Mouse (Mus musculus): ENCODE data around the gene Ripply3.

Gene Ripply3

DNA sequence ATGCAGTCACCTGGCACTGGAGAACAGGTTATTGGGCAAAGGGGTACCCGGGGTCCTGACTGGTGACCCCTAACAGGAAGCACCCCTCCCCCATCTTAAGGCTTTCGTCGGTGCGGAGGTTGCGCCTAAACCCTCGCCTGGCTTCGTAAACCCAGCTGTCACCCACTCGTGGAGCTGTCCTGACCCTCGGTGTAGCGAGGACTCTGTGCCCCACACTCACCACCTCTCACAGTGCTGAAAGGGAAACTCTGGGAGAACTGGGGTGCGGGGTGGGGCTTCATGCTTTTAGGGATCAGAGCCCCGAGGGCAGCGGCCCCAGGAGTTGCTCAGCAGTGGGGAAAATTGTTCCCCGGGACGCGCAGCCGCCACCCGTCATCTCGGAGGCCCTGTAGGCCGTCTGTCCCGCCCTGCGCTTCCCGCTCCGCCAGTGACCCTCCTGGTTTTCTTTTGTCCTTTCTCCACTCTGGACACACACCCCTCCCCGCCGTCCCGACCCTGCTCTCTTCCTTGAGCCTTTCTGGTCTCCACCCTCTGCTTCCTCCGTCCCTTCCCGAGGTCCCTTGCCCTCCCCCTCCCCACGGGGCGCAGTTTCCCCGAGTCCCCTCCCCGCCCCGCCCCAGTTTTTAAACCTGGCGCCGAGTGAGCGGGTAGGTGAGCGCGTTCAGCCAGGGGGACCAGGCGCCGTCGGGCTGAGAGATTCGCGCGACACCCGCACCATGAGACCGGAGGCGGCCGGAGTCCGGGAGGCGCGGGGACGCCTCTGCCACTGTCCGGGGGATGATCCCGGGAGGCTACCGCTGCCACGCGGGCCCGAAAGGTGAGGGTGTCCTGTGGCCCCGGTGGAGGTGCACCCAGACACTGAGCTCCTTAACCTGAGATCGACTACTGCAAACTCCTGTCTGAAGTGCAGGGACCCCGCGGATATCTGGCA is at the start of gene Ripply3:
Ripply3 (plus strand) TSS at position 640 of the 931 bp plus-strand sequence.
- DNase-seq = peak; percentile 71 to 83

DNA sequence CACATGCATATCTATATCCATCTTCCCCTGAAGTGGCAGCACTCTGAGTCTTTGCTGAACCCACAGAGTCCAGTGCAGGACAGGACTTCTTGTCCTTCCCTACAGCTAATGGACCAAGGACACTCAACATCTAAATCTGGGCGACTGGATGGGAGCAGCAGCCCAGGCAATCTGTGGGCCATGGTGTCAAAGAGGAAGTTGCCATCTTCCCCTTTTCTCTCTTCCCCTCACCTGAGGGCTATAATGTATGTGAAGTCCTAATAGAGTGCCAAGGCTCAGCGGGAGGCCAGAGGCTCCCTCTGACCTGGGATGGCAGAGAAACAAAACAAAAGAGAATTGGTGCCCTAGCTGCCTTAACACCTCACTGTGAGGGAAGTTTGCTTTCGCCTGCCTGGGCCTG is 44.2 kb upstream of the Ripply3 start:
- DNase-seq = no peak

DNA sequence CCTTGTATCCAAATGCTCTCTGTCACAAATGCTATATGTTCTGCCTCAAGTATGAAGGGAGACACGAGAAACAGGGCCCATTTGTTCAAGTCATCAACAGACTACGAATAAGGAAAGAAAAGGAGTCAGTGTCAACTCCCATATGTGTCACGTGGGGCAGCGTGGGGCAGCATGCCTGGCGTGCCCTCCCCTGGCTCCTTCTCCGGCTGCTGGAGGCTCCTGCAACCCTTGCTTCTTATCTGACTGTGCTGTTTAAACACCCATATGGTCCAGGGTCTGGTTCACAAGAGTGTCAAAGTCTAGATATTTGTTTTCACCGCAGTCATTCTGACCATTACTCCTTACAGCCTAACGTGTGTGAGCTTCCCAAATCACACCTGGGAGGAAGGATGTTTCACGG is 40.4 kb upstream of the Ripply3 start:
- DNase-seq = no peak

DNA sequence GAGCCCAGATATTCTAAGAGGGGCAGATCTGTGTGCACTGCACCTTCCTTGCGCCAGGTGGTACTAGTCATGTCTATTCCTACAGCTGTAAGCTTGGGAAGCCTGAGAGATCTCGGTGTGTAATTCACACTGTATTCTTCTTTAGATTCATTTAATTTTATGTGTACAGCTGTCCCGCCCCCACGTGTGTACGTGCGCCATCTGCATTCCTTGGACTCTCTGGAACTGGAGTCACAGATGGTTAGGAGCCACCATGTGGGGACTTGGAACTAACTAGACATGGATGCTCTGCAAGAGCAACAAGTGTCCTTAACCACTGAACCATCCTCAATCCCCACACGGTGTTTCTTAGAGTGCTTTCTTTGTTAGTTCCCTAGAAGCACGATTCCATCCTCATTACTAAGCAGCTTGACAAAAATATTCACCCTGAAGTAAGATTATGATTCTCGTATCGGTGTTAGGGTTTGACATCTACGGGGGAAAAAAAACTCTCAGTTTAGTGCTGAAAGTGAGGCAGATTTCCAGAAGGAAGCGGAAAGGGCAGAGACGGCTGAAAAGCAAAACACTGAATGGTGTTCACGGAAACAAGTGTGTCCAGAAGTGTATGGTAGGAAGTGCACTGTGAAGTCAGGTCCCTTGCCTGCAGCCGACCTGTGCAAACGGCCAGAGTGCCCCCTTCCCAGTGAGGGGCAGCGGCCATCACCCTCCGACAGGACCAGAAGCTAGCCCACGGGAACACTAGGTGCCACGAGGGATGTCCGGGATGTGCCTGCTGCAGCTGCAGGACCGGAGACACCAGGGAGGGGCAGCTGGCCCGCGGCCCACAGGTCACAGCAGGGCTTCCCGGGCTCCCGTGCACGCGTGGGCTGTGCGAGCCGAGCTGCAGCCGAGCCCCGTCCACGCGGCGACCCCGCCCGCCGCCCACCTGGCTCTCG is 38.8 kb upstream of the Ripply3 start:
- DNase-seq = peak; percentile 38 to 66

GRCm38 (mm10) chr16:94290073-94290999 is 37.9 kb upstream of the Ripply3 start:
- peak; percentile 85 to 91 for DNase-seq

DNA sequence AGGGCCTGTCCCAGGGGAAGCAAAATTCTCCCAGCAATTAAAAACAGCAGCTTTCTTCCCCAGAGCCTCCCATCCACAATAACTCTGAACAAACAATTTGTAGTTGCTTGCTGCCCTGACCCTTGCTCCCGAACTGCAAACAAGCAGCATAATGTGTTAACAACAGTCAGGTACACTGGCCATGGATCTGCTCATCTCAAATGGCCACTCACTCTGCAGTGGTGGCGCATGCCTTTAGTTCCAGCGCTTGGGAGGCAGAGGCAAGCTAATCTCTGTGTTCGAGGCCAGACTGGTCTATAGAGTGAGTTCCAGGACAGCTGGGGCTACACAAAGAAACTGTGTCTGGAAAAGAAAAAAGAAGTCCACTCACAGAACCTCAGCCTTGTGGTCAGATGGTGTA is 37.1 kb upstream of the Ripply3 start:
- no peak for DNase-seq

DNA sequence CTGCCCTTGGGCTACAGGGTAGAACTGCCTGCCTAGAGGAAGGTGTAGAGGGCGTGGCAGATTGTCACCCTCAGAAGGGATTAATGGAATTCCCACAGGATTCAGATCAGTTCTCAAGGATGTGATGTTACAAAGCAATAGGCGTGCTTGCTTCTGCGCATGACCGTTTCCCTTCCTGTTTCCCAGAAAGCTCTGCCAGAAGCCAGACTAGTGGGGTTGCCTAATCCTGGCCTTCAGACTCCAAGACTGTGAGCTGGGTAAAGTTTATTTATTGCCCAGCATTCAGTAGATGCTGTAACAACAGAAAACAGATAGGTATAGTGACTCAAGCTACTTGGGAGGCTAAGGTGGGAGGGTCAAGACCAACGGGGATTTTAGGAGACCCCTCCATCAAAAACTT is 30.1 kb upstream of the Ripply3 start:
- DNase-seq = no peak

DNA sequence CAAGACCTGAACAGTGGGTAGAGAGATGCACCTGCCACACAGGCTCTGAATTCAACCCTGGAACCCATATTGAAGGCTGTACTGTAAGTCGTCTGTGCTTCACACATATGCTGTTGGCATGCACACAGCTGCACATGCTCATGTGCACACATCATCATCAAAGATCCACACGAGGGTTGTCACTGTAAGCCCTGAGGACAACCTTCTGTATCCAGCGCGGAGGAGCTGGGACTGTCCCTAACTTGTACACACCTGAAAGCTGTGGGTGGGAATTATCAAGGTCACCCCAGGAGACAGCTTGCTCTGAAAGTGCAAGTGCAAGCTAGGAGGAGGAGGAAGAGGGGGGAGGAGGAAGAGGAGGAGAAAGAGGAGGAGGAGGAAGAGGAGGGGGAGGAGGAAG is 29.0 kb upstream of the Ripply3 start:
- no peak for DNase-seq

- no peak for DNase-seq
Measured at GRCm38 (mm10) chr16:94301194-94301593, 27.0 kb upstream of the Ripply3 start.

- no peak for DNase-seq
Measured at GRCm38 (mm10) chr16:94301696-94302095, 26.5 kb upstream of the Ripply3 start.

DNA sequence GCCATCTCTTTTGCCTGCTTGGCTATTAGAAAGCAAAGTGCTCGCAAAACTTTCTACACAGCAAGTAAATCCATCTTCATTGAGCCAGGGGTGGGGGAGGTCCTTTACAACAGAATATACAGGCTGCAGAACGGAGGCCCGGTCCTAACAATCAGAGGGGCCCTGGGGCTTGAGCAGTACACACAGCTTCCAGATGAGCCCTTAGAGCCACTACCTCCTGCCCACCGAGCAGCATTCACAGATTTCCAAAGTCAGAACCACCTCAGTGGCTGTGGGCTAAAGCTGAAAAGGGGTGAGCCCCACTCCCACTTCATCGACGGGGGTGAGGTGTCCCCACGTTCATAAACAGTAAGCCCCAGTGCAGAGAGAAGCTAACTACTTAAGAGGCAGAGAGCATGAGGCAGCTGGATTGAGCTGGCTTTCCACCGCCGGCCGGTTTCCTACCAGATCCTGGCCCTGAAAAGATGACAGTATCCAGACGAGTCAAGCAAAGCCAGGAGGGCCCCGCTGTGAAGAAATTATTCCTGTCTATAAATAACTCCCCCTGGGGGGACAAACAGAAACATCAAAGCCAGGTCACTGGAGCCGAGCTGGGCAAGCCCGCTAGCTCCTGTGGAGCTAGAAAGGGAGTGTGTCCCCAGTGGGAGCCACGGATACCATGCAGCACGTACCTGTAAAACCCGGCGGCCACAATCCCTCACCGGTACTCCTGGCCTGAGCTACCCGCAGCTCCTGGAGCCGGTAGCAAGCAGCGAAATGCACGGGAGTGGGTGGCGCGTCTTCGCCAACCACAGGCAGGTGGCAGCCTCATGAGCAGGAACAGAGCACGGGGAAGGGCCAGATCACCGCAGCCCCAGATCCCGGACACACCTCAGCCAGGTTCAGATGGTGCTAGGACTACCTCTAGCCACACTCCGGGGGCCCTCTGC is 25.7 kb upstream of the Ripply3 start:
- peak; percentile 48 to 66 for DNase-seq

DNA sequence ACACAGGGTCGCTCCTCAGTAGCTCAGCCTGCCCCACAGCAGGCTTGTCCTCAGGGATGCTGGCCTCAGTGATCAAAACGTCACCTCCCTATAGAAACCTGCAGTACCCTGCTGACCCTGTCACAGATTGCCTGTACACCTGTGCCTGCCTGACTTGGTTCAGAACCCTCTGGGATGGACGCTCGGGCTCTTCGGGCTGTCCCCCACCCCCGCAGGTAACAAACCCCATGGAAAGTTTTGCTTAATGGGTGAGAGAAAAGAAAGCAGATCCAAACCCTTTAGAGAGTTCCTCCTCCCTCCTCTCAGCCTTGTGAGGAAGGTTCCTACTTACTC is 25.1 kb upstream of the Ripply3 start:
- DNase-seq = no peak

DNA sequence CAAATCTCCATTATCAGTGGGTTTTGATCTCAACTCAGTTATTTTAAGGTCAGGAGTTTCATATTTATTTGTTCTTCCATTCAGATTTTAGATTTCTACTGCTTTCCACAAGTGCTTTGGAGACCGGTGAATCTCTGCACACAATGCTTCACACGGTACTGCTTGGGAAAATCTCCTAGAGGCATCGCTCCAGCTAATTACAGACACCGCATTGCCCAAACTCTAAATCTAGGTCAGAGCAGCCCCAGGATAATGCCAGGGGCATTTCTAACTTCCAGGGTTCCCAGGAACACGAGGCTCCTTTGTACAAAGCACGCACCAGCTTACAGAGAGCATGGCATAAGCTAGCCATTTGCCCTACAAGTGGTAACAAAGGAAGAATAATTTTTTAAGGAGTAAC is 20.7 kb upstream of the Ripply3 start:
- no peak for DNase-seq

- no peak for DNase-seq
Measured at GRCm38 (mm10) chr16:94307942-94308341, 20.3 kb upstream of the Ripply3 start.

- no peak for DNase-seq
Measured at GRCm38 (mm10) chr16:94309025-94309424, 19.2 kb upstream of the Ripply3 start.

GRCm38 (mm10) chr16:94311416-94311815 is 16.8 kb upstream of the Ripply3 start:
- DNase-seq = no peak

DNA sequence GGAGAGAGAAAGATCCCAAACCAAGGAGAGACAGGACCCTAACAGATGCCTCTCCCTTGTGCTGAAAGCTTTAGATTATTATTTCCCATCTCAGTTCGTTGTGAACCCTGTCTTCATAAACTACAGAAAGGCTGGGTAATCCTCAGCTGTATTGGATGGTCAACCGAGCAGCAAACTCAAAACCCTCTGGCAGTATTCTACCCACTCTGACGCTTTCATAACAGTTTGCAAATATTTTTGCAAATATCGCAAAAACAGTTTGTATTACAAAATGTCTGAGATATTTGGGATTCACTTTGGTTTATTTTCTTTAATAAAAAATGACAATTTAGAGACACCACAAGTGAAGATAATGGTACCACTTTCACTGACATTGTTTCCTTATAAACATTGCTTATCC is 16.3 kb upstream of the Ripply3 start:
- no peak for DNase-seq

DNA sequence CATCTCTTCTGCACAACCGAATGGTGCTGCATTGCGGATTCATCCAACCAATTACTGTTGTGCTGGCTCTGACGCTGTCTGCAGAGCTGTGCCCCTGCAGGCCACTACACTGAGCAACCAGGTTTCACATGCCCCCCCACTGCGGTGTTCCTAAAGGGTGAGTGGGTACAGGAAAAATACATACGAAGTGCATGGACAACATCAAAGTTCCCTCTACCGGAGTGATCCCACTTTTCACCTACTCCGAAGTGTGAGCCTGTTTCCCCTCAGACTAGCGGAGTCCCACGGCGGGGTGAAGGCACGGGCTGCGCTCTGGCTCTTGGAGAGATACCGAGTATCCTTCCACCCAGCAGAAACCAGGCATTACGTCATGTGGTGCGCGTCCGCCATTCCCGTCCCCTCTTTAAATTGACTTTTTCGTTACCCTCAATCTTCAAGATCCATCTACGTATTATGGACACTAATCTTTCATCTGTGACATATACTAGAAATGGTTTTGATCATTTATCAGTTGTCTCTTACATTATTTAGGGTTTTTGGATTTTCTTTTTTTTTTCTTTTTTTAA is 15.5 kb upstream of the Ripply3 start:
- DNase-seq = peak; percentile 81 to 90

- DNase-seq = peak; percentile 99
Measured at GRCm38 (mm10) chr16:94313229-94314030, 14.8 kb upstream of the Ripply3 start, which contains the start of gene Hlcs. Gene Hlcs (minus strand): TSS chr16:94313571.

- no peak for DNase-seq
Measured at GRCm38 (mm10) chr16:94314626-94315025, 13.6 kb upstream of the Ripply3 start.
